Mouse (Mus musculus) myocyte (in vitro differentiated cells): ENCODE measurements around the gene Gm1979.
"Not testable (repeated sequence)": the region's sequence is repeated elsewhere in the genome, so short reads cannot be mapped to it uniquely, and the experiment has no call there.

ENCODE experiments used
- E2F4 ChIP-seq: IDR thresholded peaks from one replicate; pipeline ENCODE4 v1.6.1; 2011; ENCODE audit warnings: mild to moderate bottlenecking, control low read depth, moderate library complexity; ENCODE audit not compliant: insufficient read depth
- MAX ChIP-seq: IDR thresholded peaks from one replicate; pipeline ENCODE4 v1.6.1; 2011; ENCODE audit warnings: low read depth, mild to moderate bottlenecking, control low read depth
- MYOD1 ChIP-seq, 3 experiments: IDR thresholded peaks; one replicate each; pipeline ENCODE4 v1.6.1; 2011; ENCODE audit warnings: control low read depth in 2 of 3, low read depth in 2 of 3, mild to moderate bottlenecking in 2 of 3, moderate library complexity in 1 of 3; ENCODE audit not compliant: insufficient read length in 2 of 3, control insufficient read depth in 1 of 3
- MYOG ChIP-seq, 3 experiments: IDR thresholded peaks; one replicate each; pipeline ENCODE4 v1.6.1; 2011; ENCODE audit warnings: control low read depth in 2 of 3, low read depth in 2 of 3, mild to moderate bottlenecking in 2 of 3; ENCODE audit not compliant: insufficient read length in 2 of 3, control insufficient read depth in 1 of 3, insufficient read depth in 1 of 3
- POLR2A ChIP-seq: IDR thresholded peaks from one replicate; pipeline ENCODE4 v1.6.1; 2011; ENCODE audit warnings: low read depth, mild to moderate bottlenecking, control low read depth, moderate library complexity; ENCODE audit not compliant: insufficient read length
- POLR2AphosphoS2 ChIP-seq: IDR thresholded peaks from one replicate; pipeline ENCODE4 v1.6.1; 2011; ENCODE audit warnings: low read depth, control low read depth; ENCODE audit not compliant: insufficient read length
- SRF ChIP-seq: IDR thresholded peaks from one replicate; pipeline ENCODE4 v1.6.1; 2011; ENCODE audit warnings: low read depth; ENCODE audit not compliant: control insufficient read depth, insufficient read length
- TCF12 ChIP-seq: IDR thresholded peaks from one replicate; pipeline ENCODE4 v1.6.1; 2011; ENCODE audit warnings: mild to moderate bottlenecking, control low read depth; ENCODE audit not compliant: poor library complexity, insufficient read depth, severe bottlenecking
- TCF3 ChIP-seq: IDR thresholded peaks from one replicate; pipeline ENCODE4 v1.6.1; 2011; ENCODE audit warnings: low read depth, control low read depth; ENCODE audit not compliant: insufficient read length
- USF1 ChIP-seq: IDR thresholded peaks from one replicate; pipeline ENCODE4 v1.6.1; 2011; ENCODE audit warnings: low read depth, mild to moderate bottlenecking, control low read depth, moderate library complexity

DNA sequence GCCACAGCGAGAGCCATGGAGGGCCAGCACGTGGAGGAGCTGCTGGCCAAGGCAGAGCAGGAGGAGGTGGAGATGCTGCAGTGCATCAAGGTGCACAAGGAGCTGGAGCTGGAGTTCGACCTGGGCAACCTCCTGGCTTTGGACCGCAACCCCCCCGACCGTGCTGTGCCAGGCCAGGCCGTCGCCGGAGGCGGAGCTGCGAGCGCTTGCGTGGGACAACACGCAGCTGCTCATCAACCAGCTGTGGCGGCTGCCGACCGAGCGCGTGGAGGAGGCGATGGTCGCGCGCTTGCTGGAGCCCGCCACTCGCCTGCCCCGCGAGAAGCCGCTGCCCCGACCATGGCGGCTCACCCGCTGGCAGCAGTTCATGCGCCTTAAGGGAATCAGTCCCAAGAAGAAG lies 48.0 kb downstream of the Gm1979 start:
- not testable (repeated sequence) for TF ChIP-seq POLR2A; MYOG (IDR thresholded peaks at IDR 0.05; ENCODE audit: control insufficient read depth in 1 of 3, insufficient read depth in 1 of 3, insufficient read length in 2 of 3, low read depth in 2 of 3); E2F4; TCF3; TCF12; MYOD1 (IDR thresholded peaks at IDR 0.05; ENCODE audit: control insufficient read depth in 1 of 3, insufficient read length in 2 of 3, low read depth in 2 of 3); MAX; USF1; POLR2AphosphoS2; SRF
